Mouse (Mus musculus): ENCODE measurements at regions not wholly inside any gene's neighbourhood (a gene's known extent, or its start where the extent isn't known, plus 50 kb on each side); places are given as distances from the start of the nearest gene placed in this dataset.

GRCm38 (mm10) chrX:64058389-64058788, 93.6 kb downstream of the Gm6760 start:
- peak; percentile 39 for TF ChIP-seq CTCF (IDR thresholded peaks at IDR 0.05; ENCODE audit: low read depth)
- no peak for TF ChIP-seq EP300 (optimal IDR thresholded peaks at IDR 0.05)
